Mouse (Mus musculus) embryonic fibroblast, embryonic 13.5 days (primary cell): Measurements from ENCODE around the gene St3gal4. TPM values are rescaled to one million over a fixed set of nuclear protein-coding genes. Genes with fewer than 3 reads are reported as not detected.

ENCODE experiments used
- H3K27ac ChIP-seq: 2 replicates; pipeline ENCODE4 v1.5.1; 2012; ENCODE audit warnings: low read length, control low read depth, inconsistent platforms; ENCODE audit not compliant: insufficient read depth
- H3K4me1 ChIP-seq: 2 replicates; pipeline ENCODE4 v1.6.1; 2011; ENCODE audit warnings: low read length; ENCODE audit not compliant: control insufficient read depth, insufficient read depth
- H3K4me3 ChIP-seq: 2 replicates; pipeline ENCODE4 v1.5.1; 2011; ENCODE audit warnings: mild to moderate bottlenecking, control low read depth, low read length; ENCODE audit not compliant: insufficient read depth
- CTCF ChIP-seq: IDR thresholded peaks from 2 replicates; pipeline ENCODE4 v1.5.1; 2011; ENCODE audit warnings: mild to moderate bottlenecking, control low read depth, low read length, moderate library complexity, borderline replicate concordance; ENCODE audit not compliant: insufficient read depth
- POLR2A ChIP-seq: IDR thresholded peaks from 2 replicates; pipeline ENCODE4 v1.6.1; 2011; ENCODE audit warnings: low read depth, mild to moderate bottlenecking, control low read depth, low read length, moderate library complexity
- polyA plus RNA-seq: library from polyadenylated mRNA; stranded (reverse); fragments of >200 nt; gene quantifications from 2 replicates; pipeline ENCODE4 v1.2.4, GENCODE M21; 2011; ENCODE audit warnings: low read depth; ENCODE audit not compliant: missing spikeins, insufficient read length

St3gal4 gene
- polyA plus RNA-seq, 1 experiment = 35.4 TPM

GRCm38 (mm10) chr9:35041493-35041892, 77.6 kb downstream of the St3gal4 start:
- no peak overlapping the region for H3K27ac ChIP-seq
- H3K4me3 ChIP-seq = no peak overlapping the region
- H3K4me1 ChIP-seq = peaks cover 2% of the 10 kb centered on the region
- TF ChIP-seq CTCF (no peak), POLR2A (no peak)

DNA sequence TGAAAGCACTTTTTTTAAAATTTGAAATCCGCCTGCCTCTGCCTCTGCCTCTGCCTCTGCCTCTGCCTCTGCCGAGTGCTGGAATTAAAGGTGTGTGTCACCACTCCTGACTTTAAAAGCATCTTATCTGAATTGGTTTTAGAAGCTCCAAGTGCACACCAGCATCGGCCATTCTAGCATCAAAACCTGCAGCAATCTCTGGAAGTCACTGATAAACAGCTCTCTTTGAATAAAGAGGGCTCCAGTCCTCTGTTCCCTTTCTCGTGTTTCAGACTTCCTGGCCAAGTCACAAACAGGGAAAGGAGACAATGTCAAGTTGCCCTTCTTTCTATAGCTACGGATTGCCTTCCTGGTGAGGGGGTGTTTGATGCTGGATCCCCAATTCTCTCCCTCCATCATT, 79.2 kb downstream of the St3gal4 start:
- Histone ChIP-seq H3K4me3 (no peak overlapping the region), H3K4me1 (peaks cover 2% of the 10 kb centered on the region), H3K27ac (no peak overlapping the region)
- TF ChIP-seq CTCF = no peak
- no peak for TF ChIP-seq POLR2A

DNA sequence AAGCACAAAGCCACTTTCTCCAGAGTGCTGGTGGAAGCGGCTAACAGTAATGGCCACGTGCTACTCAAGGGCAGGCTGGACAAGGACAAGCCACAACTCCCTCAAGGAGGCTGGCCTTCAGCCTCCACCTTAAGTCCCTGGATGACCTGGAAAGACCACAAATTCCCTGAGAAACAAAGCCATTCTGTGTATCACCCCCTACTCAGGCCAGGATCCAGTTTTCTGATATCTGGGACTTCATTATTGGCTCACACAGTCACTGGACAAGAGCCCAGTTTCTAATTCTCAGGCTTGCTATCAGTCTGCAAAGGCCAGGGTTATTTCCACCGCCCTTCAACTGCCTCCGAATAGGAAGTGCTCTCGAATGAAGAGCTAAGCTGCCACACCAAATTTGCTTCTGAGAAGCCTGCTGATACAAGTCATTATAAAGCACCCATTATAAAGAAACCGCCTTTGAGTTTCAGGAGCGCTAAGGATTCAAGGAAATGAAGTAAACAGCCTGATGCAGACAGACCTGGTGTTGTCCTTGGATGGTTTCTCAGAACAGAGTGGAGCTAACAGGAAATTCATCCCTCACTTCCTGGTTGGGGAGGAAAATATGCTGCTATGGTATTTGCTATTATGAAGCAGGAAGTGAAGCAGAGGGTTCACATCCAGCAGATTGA, 80.0 kb downstream of the St3gal4 start:
- TF ChIP-seq POLR2A (no peak), CTCF (no peak)
- peaks cover 2% of the 10 kb centered on the region for H3K4me1 ChIP-seq
- H3K27ac ChIP-seq = no peak overlapping the region
- H3K4me3 ChIP-seq = no peak overlapping the region

- TF ChIP-seq POLR2A (no peak), CTCF (no peak)
- peaks cover 15% of the 10 kb centered on the region for H3K4me1 ChIP-seq
- H3K4me3 ChIP-seq = no peak overlapping the region
- H3K27ac ChIP-seq = no peak overlapping the region
Observed at GRCm38 (mm10) chr9:35035074-35035473, 84.0 kb downstream of the St3gal4 start.

GRCm38 (mm10) chr9:35032457-35032856, 86.6 kb downstream of the St3gal4 start:
- H3K27ac ChIP-seq = peak overlapping the region; percentile 53
- no peak overlapping the region for H3K4me3 ChIP-seq
- TF ChIP-seq POLR2A (no peak), CTCF (no peak)
- peaks cover 13% of the 10 kb centered on the region for H3K4me1 ChIP-seq

DNA sequence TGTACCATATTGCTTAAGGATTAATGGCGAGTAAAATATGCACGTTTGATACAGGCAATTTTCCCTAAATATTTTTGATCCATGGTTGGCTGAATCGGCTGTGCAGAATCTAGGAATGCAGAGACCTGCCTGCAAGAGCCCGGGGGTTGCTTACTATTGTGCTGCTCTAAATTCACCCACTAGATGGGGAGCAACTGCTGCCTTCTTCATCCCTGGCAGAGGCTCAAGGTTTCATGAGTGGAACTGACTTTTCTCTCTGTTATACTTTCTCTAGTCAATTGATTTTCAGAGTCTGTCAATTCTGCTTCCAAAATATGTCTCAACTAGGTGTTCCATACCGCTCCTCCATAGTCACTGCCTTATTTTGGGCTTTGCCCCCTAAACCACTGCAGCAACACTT, 88.2 kb downstream of the St3gal4 start:
- H3K27ac ChIP-seq = no peak overlapping the region
- TF ChIP-seq CTCF = no peak
- TF ChIP-seq POLR2A = no peak

DNA sequence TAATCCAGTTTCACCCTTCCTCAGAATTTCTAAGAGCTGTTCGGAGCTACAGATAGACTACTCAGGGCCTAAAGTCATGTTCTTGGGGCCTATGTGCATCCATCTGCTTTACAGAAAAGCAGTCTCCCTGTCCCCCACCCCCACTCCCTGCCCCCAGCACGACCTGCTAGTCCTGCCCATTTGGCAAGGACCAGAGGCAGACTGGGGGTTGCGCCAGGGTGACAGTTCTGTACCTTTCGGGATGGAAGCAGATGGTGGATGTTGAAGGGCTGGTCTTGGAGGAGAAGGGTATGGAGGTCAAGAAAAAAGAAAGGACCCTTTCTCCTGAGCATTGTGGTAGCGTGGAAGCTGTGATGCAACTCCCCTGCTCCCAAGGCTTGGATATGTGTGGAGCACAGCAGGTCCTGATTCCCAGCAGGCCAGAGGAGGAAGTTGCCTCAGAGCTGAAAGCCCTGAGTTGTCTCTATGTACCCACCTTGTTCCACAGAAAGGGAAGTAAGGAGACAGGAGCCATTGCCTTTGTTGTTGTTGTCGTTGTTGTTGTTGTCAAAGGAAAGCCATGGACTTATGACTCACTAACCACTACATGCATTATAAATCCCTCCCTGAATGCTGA, 91.6 kb downstream of the St3gal4 start:
- no peak for TF ChIP-seq CTCF
- no peak for TF ChIP-seq POLR2A
- Histone ChIP-seq H3K4me3 (no peak overlapping the region), H3K27ac (no peak overlapping the region), H3K4me1 (peaks cover 8% of the 10 kb centered on the region; the same call in 1 of the 2 replicates)

More for the DNA sequence above, 88.2 kb downstream of the St3gal4 start:
- H3K4me3 ChIP-seq = no peak overlapping the region
- H3K4me1 ChIP-seq = peaks cover 15% of the 10 kb centered on the region

- no peak for TF ChIP-seq CTCF
- TF ChIP-seq POLR2A = no peak
- 0 out of 2 replicates have a peak, but pooled peaks cover 5% of the 10 kb centered on the region for H3K4me1 ChIP-seq
Observed at GRCm38 (mm10) chr9:35026897-35027311, 92.2 kb downstream of the St3gal4 start.

DNA sequence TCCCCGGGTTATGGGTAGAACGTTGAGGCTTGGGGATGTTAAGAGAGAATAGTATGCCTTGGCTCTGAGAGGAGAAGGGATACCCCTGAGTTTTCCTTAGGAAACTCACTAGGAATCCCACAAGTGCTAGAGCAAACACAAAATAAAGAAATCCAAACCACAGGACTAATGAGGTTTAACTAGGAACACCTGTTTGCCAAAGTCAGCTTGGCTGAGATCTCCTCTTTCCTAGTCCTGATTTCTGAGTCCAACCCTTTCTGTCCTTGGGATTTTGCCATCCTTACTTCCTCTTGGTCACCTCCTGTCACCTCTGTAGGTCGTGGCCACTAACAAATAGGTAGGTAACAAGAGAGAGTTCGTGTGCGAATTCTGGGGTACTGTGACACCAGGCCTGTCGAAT, 92.8 kb downstream of the St3gal4 start:
- TF ChIP-seq POLR2A (no peak), CTCF (no peak)
- Histone ChIP-seq H3K27ac (no peak overlapping the region), H3K4me1 (0 out of 2 replicates have a peak, but pooled peaks cover 2% of the 10 kb centered on the region), H3K4me3 (no peak overlapping the region)

More at GRCm38 (mm10) chr9:35026897-35027311, 92.2 kb downstream of the St3gal4 start:
- H3K27ac ChIP-seq = no peak overlapping the region
- no peak overlapping the region for H3K4me3 ChIP-seq
